Mouse (Mus musculus) megakaryocyte, embryonic 14.5 days (primary cell): Measurements from ENCODE around the gene Nr5a2. TPM values are rescaled to one million over a fixed set of nuclear protein-coding genes. Genes with fewer than 3 reads are reported as not detected.
"Not testable (repeated sequence)": the region's sequence is repeated elsewhere in the genome, so short reads cannot be mapped to it uniquely, and the experiment has no call there.

Experiments
- H3K27me3 ChIP-seq: replicated peaks from 2 replicates; pipeline ENCODE3; 2012; ENCODE audit warnings: inconsistent platforms
- H3K36me3 ChIP-seq: replicated peaks from 2 replicates; pipeline ENCODE3; 2012; ENCODE audit warnings: low read length, inconsistent platforms, mixed read lengths
- H3K4me1 ChIP-seq: 2 replicates; pipeline ENCODE4 v1.6.1; 2012; ENCODE audit warnings: inconsistent platforms
- H3K4me3 ChIP-seq: replicated peaks from 2 replicates; pipeline ENCODE3; 2012; ENCODE audit warnings: moderate library complexity, mild to moderate bottlenecking, inconsistent platforms
- H3K9me3 ChIP-seq: 2 replicates; pipeline ENCODE4 v1.6.1; 2012; ENCODE audit warnings: inconsistent platforms
- FLI1 ChIP-seq: IDR thresholded peaks from 2 replicates; pipeline ENCODE4 v1.6.1; 2012; ENCODE audit warnings: low read length, inconsistent platforms, mixed read lengths
- GATA1 ChIP-seq: IDR thresholded peaks from 3 replicates; pipeline ENCODE4 v1.6.1; 2012; ENCODE audit warnings: mixed read lengths, low read length, inconsistent platforms, borderline replicate concordance
- polyA plus RNA-seq: library from polyadenylated mRNA; stranded (reverse); fragments of >175 nt; gene quantifications from 2 replicates; pipeline ENCODE4 v1.2.3, GENCODE M21; 2012; ENCODE audit warnings: low replicate concordance; ENCODE audit not compliant: insufficient read depth

Gene Nr5a2
- polyA plus RNA-seq, 1 experiment, result not detected

GRCm38 (mm10) chr1:136832305-136833152 is 127.7 kb downstream of the Nr5a2 start:
- peaks cover 4% of the 10 kb centered on the region for H3K27me3 ChIP-seq
- no peak overlapping the region for H3K4me3 ChIP-seq
- no peaks in the 10 kb centered on the region for H3K4me1 ChIP-seq
- H3K36me3 ChIP-seq, result no peaks in the 10 kb centered on the region
- TF ChIP-seq GATA1, result no peak
- no peak for TF ChIP-seq FLI1
- H3K9me3 ChIP-seq, result peaks cover 32% of the 10 kb centered on the region

DNA sequence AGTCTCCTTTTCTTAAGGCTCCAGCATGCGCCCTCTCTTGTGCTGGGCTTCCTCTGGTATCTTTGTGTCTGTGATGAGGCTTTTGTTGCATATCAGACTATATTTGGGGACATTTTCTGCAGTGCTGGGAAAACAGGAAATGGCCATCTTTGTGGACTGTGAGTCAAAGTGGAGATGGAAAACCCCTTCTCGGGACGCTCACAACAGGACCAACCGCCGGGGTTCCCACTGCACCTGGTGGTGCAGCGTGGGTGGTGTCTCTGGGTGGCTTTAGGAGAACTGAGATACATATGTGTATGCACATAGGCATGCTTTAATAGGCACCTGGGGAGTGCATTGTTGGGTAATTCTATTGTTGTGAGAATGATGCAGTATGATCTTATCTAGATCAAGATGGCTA is 129.3 kb downstream of the Nr5a2 start:
- Histone ChIP-seq H3K27me3 (peaks cover 4% of the 10 kb centered on the region), H3K36me3 (no peaks in the 10 kb centered on the region), H3K4me1 (no peaks in the 10 kb centered on the region), H3K9me3 (peaks cover 42% of the 10 kb centered on the region), H3K4me3 (no peak overlapping the region)
- TF ChIP-seq GATA1 (no peak), FLI1 (no peak)

- no peak for TF ChIP-seq FLI1
- TF ChIP-seq GATA1, result no peak
- Histone ChIP-seq H3K27me3 (peaks cover 2% of the 10 kb centered on the region), H3K9me3 (peaks cover 38% of the 10 kb centered on the region), H3K4me1 (no peaks in the 10 kb centered on the region), H3K36me3 (no peaks in the 10 kb centered on the region), H3K4me3 (no peak overlapping the region)
Observed at GRCm38 (mm10) chr1:136829931-136830330, 130.3 kb downstream of the Nr5a2 start.

- H3K4me1 ChIP-seq, result 0 out of 2 replicates have a peak, but pooled peaks cover 3% of the 10 kb centered on the region
- no peaks in the 10 kb centered on the region for H3K36me3 ChIP-seq
- TF ChIP-seq GATA1, result no peak
- TF ChIP-seq FLI1, result no peak
- peaks cover 26% of the 10 kb centered on the region for H3K9me3 ChIP-seq
- no peak overlapping the region for H3K4me3 ChIP-seq
- H3K27me3 ChIP-seq, result no peaks in the 10 kb centered on the region
Observed at GRCm38 (mm10) chr1:136823897-136824296, 136.4 kb downstream of the Nr5a2 start.

- Histone ChIP-seq H3K9me3 (peaks cover 19% of the 10 kb centered on the region), H3K4me3 (no peak overlapping the region), H3K4me1 (peaks cover 7% of the 10 kb centered on the region), H3K36me3 (no peaks in the 10 kb centered on the region), H3K27me3 (peaks cover 2% of the 10 kb centered on the region)
- no peak for TF ChIP-seq FLI1
- no peak for TF ChIP-seq GATA1
Observed at GRCm38 (mm10) chr1:136800625-136801024, 159.6 kb downstream of the Nr5a2 start.

DNA sequence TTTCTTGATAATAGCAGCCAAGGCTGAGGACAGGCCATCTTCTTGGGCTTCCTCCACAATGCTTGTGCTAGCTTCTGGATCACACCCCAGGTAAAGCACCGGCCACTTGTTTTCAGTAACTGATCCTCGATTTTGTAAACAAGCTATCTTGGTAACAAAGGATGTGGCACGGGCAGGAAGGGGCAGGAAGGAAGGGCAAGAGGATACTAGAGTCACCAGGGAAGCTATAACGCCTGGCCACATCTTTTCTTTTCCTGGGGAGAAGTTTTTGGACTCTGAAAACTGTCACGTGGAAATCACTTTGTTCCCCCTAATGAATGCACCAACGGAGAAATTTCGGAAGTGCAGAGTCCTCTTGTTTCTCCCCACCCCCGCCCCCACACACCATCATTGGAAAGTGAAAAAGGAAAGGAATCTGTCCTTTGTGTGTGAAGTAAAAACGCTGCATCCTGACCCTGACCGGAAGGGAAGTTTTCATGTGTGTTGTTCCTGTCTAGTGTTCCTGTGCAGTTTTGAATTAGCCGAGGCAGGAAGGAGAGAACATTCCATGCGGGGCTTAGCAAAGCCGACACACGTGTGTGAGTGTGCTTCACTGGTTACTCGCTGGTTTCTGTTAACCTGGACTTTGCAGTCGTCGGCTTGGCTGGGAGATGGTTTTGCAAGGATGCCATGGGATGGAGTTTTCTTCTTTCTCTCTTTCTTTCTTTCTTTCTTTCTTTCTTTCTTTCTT is 163.7 kb downstream of the Nr5a2 start:
- TF ChIP-seq GATA1 (no peak), FLI1 (no peak)
- H3K4me3 ChIP-seq, result peak overlapping the region; percentile 81
- peaks cover 12% of the 10 kb centered on the region; the same call in 1 of the 2 replicates for H3K9me3 ChIP-seq
- H3K27me3 ChIP-seq, result peaks cover 2% of the 10 kb centered on the region
- peaks cover 7% of the 10 kb centered on the region for H3K4me1 ChIP-seq
- H3K36me3 ChIP-seq, result no peaks in the 10 kb centered on the region

DNA sequence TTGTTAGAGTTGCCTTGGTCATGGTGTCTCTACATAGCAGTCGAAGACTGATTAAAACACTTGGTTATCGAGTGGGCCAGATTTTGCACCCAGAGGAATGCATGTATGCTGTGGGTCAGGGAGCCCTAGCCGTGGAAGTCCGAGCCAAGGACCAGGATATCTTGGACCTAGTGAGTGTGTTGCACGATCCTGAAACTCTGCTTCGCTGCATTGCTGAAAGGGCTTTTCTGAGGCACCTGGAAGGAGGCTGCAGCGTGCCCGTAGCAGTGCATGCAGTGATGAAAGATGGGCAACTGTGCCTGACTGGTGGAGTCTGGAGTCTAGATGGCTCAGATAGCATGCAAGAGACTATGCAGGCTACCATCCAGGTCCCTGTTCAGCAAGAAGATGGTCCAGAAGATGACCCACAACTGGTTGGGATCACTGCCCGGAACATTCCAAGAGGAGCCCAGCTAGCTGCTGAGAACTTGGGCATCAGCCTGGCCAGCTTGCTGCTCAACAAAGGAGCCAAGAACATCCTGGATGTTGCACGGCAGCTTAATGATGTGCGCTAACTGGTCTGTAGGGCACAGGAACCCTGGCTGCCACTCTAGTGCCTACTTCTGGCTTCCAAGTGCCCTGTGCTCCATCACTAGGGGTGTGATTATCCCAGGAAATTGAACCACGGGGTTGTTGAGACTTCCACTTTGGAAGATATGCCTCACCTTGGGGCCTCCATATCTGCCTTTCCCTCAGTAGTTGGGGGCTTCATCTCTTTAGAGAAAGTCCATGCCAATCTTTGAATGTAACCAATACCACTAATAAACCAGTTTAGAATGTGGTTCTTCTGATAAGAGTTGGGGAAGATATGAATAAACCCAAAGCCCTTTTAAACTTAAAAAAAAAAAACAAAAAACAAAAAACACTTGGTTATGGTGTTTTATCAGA is 167.0 kb downstream of the Nr5a2 start:
- H3K4me1 ChIP-seq, H3K36me3 ChIP-seq, H3K27me3 ChIP-seq, H3K4me3 ChIP-seq: not testable (repeated sequence)
- peaks cover 15% of the 10 kb centered on the region; the same call in 1 of the 2 replicates for H3K9me3 ChIP-seq
